Mouse (Mus musculus) heart, adult 2 months (tissue): Measurements from ENCODE around the gene Cpa5. TPM values are rescaled to one million over a fixed set of nuclear protein-coding genes. Genes with fewer than 3 reads are reported as not detected.

Source experiments
- DNase-seq, 2 experiments: peaks; one replicate each; pipeline ENCODE4 v3.0.0; 2021
- H3K27ac ChIP-seq: fragments of 200-600 bp; 2 replicates; pipeline ENCODE4 v1.8.1; 2022
- H3K27me3 ChIP-seq: fragments of 200-500 bp; 2 replicates; pipeline ENCODE4 v1.6.1; 2012; ENCODE audit warnings: mild to moderate bottlenecking, low read length, inconsistent platforms, mixed read lengths; ENCODE audit not compliant: control insufficient read depth, insufficient read depth
- H3K36me3 ChIP-seq: fragments of 200-500 bp; 2 replicates; pipeline ENCODE4 v1.6.1; 2012; ENCODE audit warnings: low read length, inconsistent platforms; ENCODE audit not compliant: control insufficient read depth, insufficient read depth
- H3K4me1 ChIP-seq: fragments of 200-500 bp; 2 replicates; pipeline ENCODE4 v1.6.1; 2011; ENCODE audit warnings: low read length; ENCODE audit not compliant: control insufficient read depth, insufficient read depth
- H3K4me3 ChIP-seq: fragments of 200-600 bp; 2 replicates; pipeline ENCODE4 v1.8.1; 2022
- H3K79me2 ChIP-seq: fragments of 200-500 bp; replicated peaks from 2 replicates; pipeline ENCODE4 v1.6.1; 2012; ENCODE audit warnings: mild to moderate bottlenecking, inconsistent platforms, low read length, moderate library complexity, mixed read lengths; ENCODE audit not compliant: control insufficient read depth, insufficient read depth
- H3K9ac ChIP-seq: fragments of 200-500 bp; 2 replicates; pipeline ENCODE4 v1.6.1; 2012; ENCODE audit warnings: low read depth, mild to moderate bottlenecking, control low read depth, inconsistent platforms, low read length, mixed read lengths
- CTCF ChIP-seq: fragments of 200-600 bp; IDR thresholded peaks from 2 replicates; pipeline ENCODE4 v1.8.1; 2022; ENCODE audit warnings: antibody characterized with exemption, mild to moderate bottlenecking, moderate library complexity
- EP300 ChIP-seq: fragments of 200-500 bp; IDR thresholded peaks from 2 replicates; pipeline ENCODE4 v1.6.1; 2011; ENCODE audit warnings: low read depth, low read length, control low read depth; ENCODE audit not compliant: insufficient read depth
- POLR2A ChIP-seq: fragments of 200-500 bp; IDR thresholded peaks from 2 replicates; pipeline ENCODE4 v1.6.1; 2011; ENCODE audit warnings: mild to moderate bottlenecking, low read depth, low read length, control low read depth; ENCODE audit not compliant: insufficient read depth
- WGBS: fragments of 180-500 bp; shearing (Covaris S2); methylation state at CpG from one replicate; pipeline ENCODE4 v1.1.7; 2018; 5-methylcytosine and 5-hydroxymethylcytosine counted together
- intact Hi-C: fragments of 180-260 bp; cut with DNase I; formaldehyde crosslinking; loops from one replicate; pipeline ENCODE4 v1.15.1; 2025
- polyA plus RNA-seq: library from polyadenylated mRNA; depleted of rRNA; stranded (reverse); fragments of >200 nt; gene quantifications from 2 replicates; pipeline ENCODE4 v1.2.3, GENCODE M21; 2012
- total RNA-seq, 2 experiments: library from RNA; stranded (reverse); gene quantifications; 2 replicates each; pipeline ENCODE4 v1.2.3; 2021

The Cpa5 gene
- total and polyA plus RNA-seq, 3 experiments = not detected

DNA sequence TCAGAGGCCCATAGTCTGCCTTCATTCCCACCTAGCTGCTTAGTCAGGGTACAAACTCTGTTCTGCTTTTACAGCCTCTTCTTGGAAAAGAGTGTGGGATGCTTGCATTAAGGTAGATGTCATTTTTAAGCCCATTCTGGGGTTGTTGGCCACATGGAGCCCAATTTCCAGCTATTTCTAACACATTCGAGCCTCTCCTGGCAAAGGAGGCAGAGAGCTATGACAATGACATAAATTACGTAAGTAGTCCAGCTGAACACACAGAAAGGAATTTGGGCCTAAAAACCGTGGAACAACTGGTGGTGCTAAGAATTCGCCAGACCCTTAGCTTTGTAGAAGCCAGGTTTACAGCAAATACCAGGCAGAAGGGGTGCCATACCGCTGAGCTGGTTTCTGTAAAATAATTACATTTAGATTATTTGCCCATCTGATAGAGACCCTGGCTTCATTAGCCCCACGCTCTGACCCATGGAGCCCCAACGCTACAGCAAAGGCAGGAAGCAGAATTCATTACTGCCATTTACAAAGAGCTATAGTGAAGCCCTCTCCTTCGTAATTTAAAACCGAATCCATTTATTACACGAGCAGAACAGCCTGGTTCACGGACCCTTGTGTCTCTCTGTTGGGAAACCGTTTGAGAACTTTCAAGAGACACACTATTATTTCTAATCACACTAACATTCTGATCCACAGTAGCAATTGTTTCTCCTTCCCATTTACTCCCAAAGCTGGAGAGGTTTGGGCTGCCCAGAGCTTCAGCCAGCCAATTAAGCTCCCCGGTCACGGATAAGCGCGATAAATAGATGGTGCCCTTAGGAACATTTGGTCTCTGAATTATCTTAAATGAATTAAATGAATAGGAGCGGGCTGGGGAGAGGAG, 30.6 kb upstream of the Cpa5 start:
- WGBS = 90% methylated on average over 17 of the region's 17 CpGs
- no peaks in the 10 kb centered on the region for H3K36me3 ChIP-seq
- intact Hi-C loops = no loop called here
- no peaks in the 10 kb centered on the region for H3K27me3 ChIP-seq
- no peak overlapping the region for H3K27ac ChIP-seq
- H3K4me1 ChIP-seq = no peaks in the 10 kb centered on the region
- H3K9ac ChIP-seq = no peak overlapping the region
- no peak for DNase-seq
- no peaks in the 10 kb centered on the region for H3K79me2 ChIP-seq
- TF ChIP-seq EP300 (no peak), CTCF (no peak), POLR2A (no peak)
- no peak overlapping the region for H3K4me3 ChIP-seq

DNA sequence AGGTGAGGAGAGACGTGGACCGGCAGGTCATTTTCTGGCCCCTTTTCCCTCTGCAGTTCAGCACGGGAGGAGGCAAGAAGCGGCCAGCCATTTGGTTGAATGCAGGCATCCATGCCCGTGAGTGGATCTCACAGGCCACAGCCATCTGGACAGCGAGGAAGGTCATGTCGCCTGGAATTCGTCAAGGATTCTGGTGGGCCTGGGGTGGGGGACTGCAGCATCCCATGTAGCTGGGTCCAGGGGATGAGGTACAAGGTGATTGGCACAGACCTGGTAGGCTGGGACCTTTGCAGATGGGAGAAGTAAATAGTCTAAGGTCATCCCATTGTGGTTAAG, 30.0 kb upstream of the Cpa5 start:
- Histone ChIP-seq H3K36me3 (no peaks in the 10 kb centered on the region), H3K27me3 (no peaks in the 10 kb centered on the region), H3K4me1 (no peaks in the 10 kb centered on the region), H3K4me3 (no peak overlapping the region), H3K79me2 (no peaks in the 10 kb centered on the region), H3K9ac (no peak overlapping the region), H3K27ac (no peak overlapping the region)
- intact Hi-C loops = no loop called here
- 87% methylated on average over 8 of the region's 8 CpGs for WGBS
- TF ChIP-seq CTCF = no peak
- no peak for TF ChIP-seq EP300
- TF ChIP-seq POLR2A = no peak
- no peak for DNase-seq

DNA sequence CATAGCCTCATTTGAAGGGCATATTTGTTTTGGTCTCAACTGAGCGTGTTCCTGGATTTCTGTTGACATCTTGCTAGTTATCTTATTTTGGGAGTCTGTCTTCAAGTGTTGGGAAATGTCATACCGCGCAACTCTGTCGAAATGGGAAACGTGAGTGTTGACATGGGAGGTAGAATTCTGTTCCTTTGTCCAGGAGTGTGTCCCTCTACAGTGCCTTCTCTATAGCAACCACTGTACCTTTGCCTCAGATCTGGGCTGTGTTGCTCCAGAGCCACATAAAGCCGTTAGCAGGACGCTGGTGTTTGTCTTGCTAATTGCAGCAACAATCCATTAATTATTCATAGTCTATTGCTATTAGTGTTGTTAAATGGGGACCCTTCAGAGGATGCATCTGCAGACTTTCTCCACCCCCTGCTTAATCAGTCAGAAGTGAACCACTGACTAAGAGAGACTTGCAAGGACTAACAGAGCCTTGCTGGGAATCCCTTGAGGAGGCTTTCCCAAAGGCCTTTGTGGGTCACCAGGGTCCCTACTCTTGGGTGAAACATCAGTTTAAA, 23.8 kb upstream of the Cpa5 start:
- H3K79me2 ChIP-seq = no peaks in the 10 kb centered on the region
- H3K4me1 ChIP-seq = no peaks in the 10 kb centered on the region
- H3K9ac ChIP-seq = no peak overlapping the region
- no peak overlapping the region for H3K4me3 ChIP-seq
- TF ChIP-seq POLR2A (no peak), EP300 (no peak), CTCF (no peak)
- WGBS = 79% methylated on average over 7 of the region's 7 CpGs
- no peak for DNase-seq
- intact Hi-C loops = no loop called here
- H3K27ac ChIP-seq = no peak overlapping the region
- no peaks in the 10 kb centered on the region for H3K27me3 ChIP-seq
- H3K36me3 ChIP-seq = no peaks in the 10 kb centered on the region

DNA sequence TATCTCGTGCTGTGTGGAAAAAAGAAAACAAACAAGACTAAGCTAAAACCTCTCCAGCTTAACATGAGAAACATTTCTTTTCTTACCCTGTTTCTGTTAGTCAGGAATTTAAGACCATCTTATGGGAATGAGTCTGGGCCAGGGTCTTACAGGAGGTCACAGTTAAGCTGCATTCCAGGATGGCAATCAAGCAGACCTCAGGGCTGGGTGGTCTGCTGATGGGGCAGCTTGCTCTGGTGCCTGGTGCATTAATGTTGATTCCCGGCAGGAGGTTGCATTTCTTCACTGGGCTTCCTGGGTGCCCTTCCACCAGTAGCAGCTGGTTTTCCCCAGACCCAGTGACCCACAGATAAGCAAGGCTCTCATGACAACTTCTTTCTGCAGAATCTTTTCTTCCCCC, 21.0 kb upstream of the Cpa5 start:
- 41% methylated on average over 2 of the region's 2 CpGs for WGBS
- DNase-seq = no peak

DNA sequence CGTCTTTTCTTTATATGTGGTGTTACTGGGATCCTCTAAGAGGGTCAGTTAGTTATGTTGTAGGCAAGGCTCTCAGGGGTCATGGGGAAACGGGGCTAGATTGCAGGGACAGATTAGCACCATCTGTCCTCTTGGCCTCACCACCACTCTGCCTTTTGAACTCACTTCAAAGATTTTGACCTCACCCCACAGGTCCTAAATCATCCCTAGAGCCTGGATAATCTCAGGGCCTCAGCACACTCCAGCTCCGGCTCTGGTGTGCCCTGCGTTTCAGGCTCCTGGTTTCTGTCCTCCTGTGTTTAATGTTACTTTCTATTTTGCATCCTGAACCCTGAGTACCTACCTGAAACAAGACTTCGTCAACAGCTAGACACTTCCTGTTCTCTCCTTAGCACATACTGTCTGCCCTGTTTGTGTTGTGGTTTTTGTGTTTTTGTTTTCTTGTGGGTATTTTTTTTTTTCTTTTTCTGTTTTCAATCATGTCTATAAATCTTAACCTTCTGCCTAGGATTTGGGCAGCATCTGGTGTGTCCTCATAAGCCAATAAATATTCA, 18.9 kb upstream of the Cpa5 start:
- TF ChIP-seq EP300 (no peak), POLR2A (no peak), CTCF (no peak)
- no peaks in the 10 kb centered on the region for H3K79me2 ChIP-seq
- no peak overlapping the region for H3K9ac ChIP-seq
- H3K4me3 ChIP-seq = no peak overlapping the region
- H3K27ac ChIP-seq = no peak overlapping the region
- intact Hi-C loops = no loop called here
- DNase-seq = no peak
- H3K36me3 ChIP-seq = no peaks in the 10 kb centered on the region
- 75% methylated on average over 5 of the region's 5 CpGs for WGBS
- no peaks in the 10 kb centered on the region for H3K27me3 ChIP-seq
- H3K4me1 ChIP-seq = no peaks in the 10 kb centered on the region

More for the DNA sequence above, 21.0 kb upstream of the Cpa5 start:
- H3K36me3 ChIP-seq = no peaks in the 10 kb centered on the region
- no peak overlapping the region for H3K4me3 ChIP-seq
- H3K27ac ChIP-seq = no peak overlapping the region
- H3K4me1 ChIP-seq = no peaks in the 10 kb centered on the region
- no peak overlapping the region for H3K9ac ChIP-seq
- H3K27me3 ChIP-seq = no peaks in the 10 kb centered on the region
- no peak for TF ChIP-seq POLR2A
- no peak for TF ChIP-seq CTCF
- TF ChIP-seq EP300 = no peak
- intact Hi-C loops = no loop called here
- H3K79me2 ChIP-seq = no peaks in the 10 kb centered on the region

DNA sequence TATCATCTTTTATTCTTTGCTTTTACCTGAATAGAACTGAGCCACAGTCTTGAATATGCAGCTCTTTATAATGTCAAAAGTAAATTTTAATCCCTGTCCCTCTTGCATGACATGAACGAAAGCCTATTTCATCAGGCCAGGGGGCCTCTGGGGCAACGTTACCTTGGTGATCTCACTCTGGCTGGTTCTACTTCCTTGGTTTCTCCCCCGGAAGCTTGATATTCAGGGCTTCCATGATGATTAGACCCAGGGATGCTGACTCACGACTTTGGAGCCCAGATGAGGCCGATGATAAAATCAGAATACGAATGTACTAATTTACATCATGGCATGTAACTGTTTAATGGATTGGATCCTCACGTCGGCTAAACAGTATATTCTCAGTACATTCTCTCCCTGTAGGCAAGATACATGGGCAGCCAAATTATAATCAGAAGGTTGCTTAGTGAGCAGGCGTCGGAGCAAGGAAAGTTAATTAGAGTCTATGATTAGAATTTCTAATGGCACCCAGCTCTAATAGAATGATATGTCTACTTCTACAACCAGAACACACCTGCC, 18.3 kb upstream of the Cpa5 start:
- no peaks in the 10 kb centered on the region for H3K36me3 ChIP-seq
- no peak overlapping the region for H3K27ac ChIP-seq
- no peaks in the 10 kb centered on the region for H3K79me2 ChIP-seq
- no peaks in the 10 kb centered on the region for H3K4me1 ChIP-seq
- intact Hi-C loops = no loop called here
- WGBS = 79% methylated on average over 10 of the region's 10 CpGs
- DNase-seq = no peak
- H3K27me3 ChIP-seq = no peaks in the 10 kb centered on the region
- no peak for TF ChIP-seq EP300
- TF ChIP-seq CTCF = no peak
- TF ChIP-seq POLR2A = no peak
- no peak overlapping the region for H3K4me3 ChIP-seq
- no peak overlapping the region for H3K9ac ChIP-seq
